Mouse (Mus musculus) myocyte (in vitro differentiated cells): Measurements from ENCODE around the gene Nsmce4a. TPM values are rescaled to one million over a fixed set of nuclear protein-coding genes. Genes with fewer than 3 reads are reported as not detected.

Experiments
- H3K27me3 ChIP-seq: one replicate; pipeline ENCODE4 v1.6.1; 2011; ENCODE audit not compliant: control insufficient read depth, insufficient read depth, insufficient read length
- H3K36me3 ChIP-seq: one replicate; pipeline ENCODE4 v1.6.1; 2011; ENCODE audit not compliant: control insufficient read depth, insufficient read depth
- H3K4me2 ChIP-seq: one replicate; pipeline ENCODE4 v1.6.1; 2011; ENCODE audit warnings: low read depth, control low read depth
- H3K4me3 ChIP-seq: one replicate; pipeline ENCODE4 v1.5.1; 2011; ENCODE audit warnings: mild to moderate bottlenecking, control low read depth, moderate library complexity
- H3K79me2 ChIP-seq: one replicate; pipeline ENCODE4 v1.6.1; 2011; ENCODE audit not compliant: control insufficient read depth, insufficient read depth
- H3ac ChIP-seq: one replicate; pipeline ENCODE4 v1.6.1; 2011; ENCODE audit not compliant: control insufficient read depth, insufficient read length
- CEBPB ChIP-seq: IDR thresholded peaks from 2 replicates; pipeline ENCODE4 v1.6.1; 2011; ENCODE audit warnings: mild to moderate bottlenecking, moderate library complexity; ENCODE audit not compliant: poor library complexity, insufficient read depth, severe bottlenecking
- E2F4 ChIP-seq: IDR thresholded peaks from one replicate; pipeline ENCODE4 v1.6.1; 2011; ENCODE audit warnings: mild to moderate bottlenecking, control low read depth, moderate library complexity; ENCODE audit not compliant: insufficient read depth
- MAX ChIP-seq: IDR thresholded peaks from one replicate; pipeline ENCODE4 v1.6.1; 2011; ENCODE audit warnings: low read depth, mild to moderate bottlenecking, control low read depth
- MYOD1 ChIP-seq, 3 experiments: IDR thresholded peaks; one replicate each; pipeline ENCODE4 v1.6.1; 2011; ENCODE audit warnings: control low read depth in 2 of 3, low read depth in 2 of 3, mild to moderate bottlenecking in 2 of 3, moderate library complexity in 1 of 3; ENCODE audit not compliant: insufficient read length in 2 of 3, control insufficient read depth in 1 of 3
- MYOG ChIP-seq, 3 experiments: IDR thresholded peaks; one replicate each; pipeline ENCODE4 v1.6.1; 2011; ENCODE audit warnings: control low read depth in 2 of 3, low read depth in 2 of 3, mild to moderate bottlenecking in 2 of 3; ENCODE audit not compliant: insufficient read length in 2 of 3, control insufficient read depth in 1 of 3, insufficient read depth in 1 of 3
- POLR2A ChIP-seq: IDR thresholded peaks from one replicate; pipeline ENCODE4 v1.6.1; 2011; ENCODE audit warnings: low read depth, mild to moderate bottlenecking, control low read depth, moderate library complexity; ENCODE audit not compliant: insufficient read length
- POLR2AphosphoS2 ChIP-seq: IDR thresholded peaks from one replicate; pipeline ENCODE4 v1.6.1; 2011; ENCODE audit warnings: low read depth, control low read depth; ENCODE audit not compliant: insufficient read length
- REST ChIP-seq: IDR thresholded peaks from one replicate; pipeline ENCODE4 v1.6.1; 2011; ENCODE audit warnings: mild to moderate bottlenecking, control low read depth, moderate library complexity; ENCODE audit not compliant: insufficient read depth, insufficient read length
- SRF ChIP-seq: IDR thresholded peaks from one replicate; pipeline ENCODE4 v1.6.1; 2011; ENCODE audit warnings: low read depth; ENCODE audit not compliant: control insufficient read depth, insufficient read length
- TCF12 ChIP-seq: IDR thresholded peaks from one replicate; pipeline ENCODE4 v1.6.1; 2011; ENCODE audit warnings: mild to moderate bottlenecking, control low read depth; ENCODE audit not compliant: poor library complexity, insufficient read depth, severe bottlenecking
- TCF3 ChIP-seq: IDR thresholded peaks from one replicate; pipeline ENCODE4 v1.6.1; 2011; ENCODE audit warnings: low read depth, control low read depth; ENCODE audit not compliant: insufficient read length
- USF1 ChIP-seq: IDR thresholded peaks from one replicate; pipeline ENCODE4 v1.6.1; 2011; ENCODE audit warnings: low read depth, mild to moderate bottlenecking, control low read depth, moderate library complexity
- polyA plus RNA-seq: library from polyadenylated mRNA; unstranded; fragments of >200 nt; fragmentation: generic; extraction: Trizol; gene quantifications from one replicate; pipeline ENCODE4 v1.2.1, GENCODE M21; 2012; ENCODE audit warnings: missing spikeins

The Nsmce4a gene
- polyA plus RNA-seq, 1 experiment, result 24.4 TPM

DNA sequence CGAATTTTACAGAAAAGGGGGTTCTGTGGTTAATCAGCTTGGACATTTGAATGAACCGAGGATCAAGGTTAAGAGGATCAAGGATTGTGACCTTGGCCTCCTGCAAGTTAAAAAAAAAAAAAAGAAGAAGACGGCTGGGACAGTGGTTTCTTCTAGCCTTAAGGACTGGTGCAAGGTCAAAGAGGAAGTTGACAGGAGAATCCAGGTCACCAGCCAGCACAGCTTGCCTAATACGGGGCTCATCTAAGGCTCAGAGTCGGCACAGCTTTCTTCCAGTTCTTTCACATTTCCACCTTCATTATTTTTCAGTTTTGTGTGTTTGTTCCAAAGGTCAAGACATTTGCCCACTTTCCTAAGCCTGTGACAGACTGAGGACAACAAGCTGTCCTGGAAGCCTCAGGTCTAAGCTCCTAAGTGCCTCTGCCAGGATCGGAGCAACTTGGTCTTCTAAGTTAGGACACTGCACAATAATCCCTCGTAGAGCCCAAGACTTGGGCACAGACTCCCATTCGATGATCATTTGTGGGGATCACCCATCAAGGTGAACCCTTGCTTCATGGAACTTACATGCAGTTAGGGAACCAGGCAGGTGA is 18.0 kb upstream of the Nsmce4a start:
- TF ChIP-seq MYOG (IDR thresholded peaks at IDR 0.05; ENCODE audit: control insufficient read depth in 1 of 3, insufficient read depth in 1 of 3, insufficient read length in 2 of 3, low read depth in 2 of 3), result no peak
- no peak overlapping the region for H3ac ChIP-seq
- H3K4me2 ChIP-seq, result no peak overlapping the region
- no peaks in the 10 kb centered on the region for H3K36me3 ChIP-seq
- no peak overlapping the region for H3K4me3 ChIP-seq
- no peaks in the 10 kb centered on the region for H3K27me3 ChIP-seq
- no peaks in the 10 kb centered on the region for H3K79me2 ChIP-seq

DNA sequence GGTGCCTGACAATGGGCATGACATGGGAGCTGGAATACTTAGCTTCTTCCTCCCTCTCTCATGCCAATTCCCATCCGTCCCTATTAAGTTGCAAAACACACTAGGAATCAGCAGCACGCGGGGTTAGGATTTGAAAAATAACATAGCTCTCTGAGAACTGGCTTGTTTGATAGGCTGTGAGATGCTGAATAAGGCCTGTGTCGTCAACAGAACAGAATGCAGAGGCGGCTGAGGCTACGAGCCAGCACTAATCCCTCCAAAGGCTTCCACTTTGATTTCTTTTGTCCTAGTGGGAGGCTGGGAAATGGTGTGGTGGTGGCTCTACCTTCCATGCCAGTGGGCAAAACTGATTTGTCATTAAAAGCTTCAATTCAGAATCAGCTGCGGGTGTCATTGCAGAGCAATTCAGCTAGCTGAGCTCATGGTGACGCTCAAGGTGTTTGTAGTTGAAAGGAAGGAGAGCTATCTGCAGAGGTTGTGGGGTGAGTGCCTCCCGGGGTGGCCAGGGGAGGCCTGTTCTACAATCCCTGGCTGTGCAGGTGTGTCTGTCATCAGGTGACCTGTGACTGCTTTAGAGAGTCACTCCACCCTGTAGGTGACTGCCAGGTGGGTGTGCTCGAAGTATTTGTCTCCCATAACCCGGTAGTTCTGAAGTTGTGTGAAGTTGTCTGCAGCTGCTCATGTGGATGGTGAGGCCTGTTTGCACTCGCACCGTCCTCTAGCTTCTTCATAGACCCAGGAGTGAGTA is 17.3 kb upstream of the Nsmce4a start:
- no peaks in the 10 kb centered on the region for H3K79me2 ChIP-seq
- TF ChIP-seq REST, result no peak
- TF ChIP-seq TCF12, result no peak
- TF ChIP-seq MAX, result no peak
- no peak for TF ChIP-seq SRF
- no peak for TF ChIP-seq MYOG (IDR thresholded peaks at IDR 0.05; ENCODE audit: control insufficient read depth in 1 of 3, insufficient read depth in 1 of 3, insufficient read length in 2 of 3, low read depth in 2 of 3)
- no peak for TF ChIP-seq CEBPB
- no peak for TF ChIP-seq USF1
- TF ChIP-seq E2F4, result no peak
- TF ChIP-seq POLR2A, result no peak
- no peak for TF ChIP-seq TCF3
- no peak for TF ChIP-seq MYOD1 (IDR thresholded peaks at IDR 0.05; ENCODE audit: control insufficient read depth in 1 of 3, insufficient read length in 2 of 3, low read depth in 2 of 3)
- no peak for TF ChIP-seq POLR2AphosphoS2
- H3K4me3 ChIP-seq, result no peak overlapping the region

DNA sequence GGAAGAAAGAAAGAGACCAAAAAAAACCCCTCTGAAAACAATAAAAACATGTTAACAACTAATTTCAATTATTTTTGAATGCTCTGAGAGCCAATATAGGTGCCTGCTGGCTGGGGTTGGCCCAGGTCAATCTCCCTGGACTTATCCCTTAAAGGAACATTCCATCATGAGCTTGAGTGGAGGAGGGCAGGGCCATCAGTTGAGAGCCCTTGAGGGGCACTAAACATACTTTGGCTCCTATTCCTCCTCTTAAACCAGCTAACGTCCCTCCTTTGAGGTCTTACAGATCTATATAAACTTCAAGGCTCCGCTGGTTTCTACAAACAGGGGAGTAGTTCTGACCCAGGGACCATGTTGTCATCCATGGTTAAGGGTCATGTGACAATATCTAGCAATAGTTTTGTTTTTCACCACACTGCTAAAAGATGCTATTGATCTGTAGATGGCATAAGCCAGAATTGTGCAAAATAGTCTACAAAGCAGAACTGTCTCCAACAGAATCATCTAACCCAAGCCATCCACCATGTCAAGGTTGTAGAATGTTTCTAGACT is 13.7 kb upstream of the Nsmce4a start:
- H3ac ChIP-seq, result no peak overlapping the region
- H3K27me3 ChIP-seq, result peaks cover 5% of the 10 kb centered on the region
- no peak overlapping the region for H3K4me3 ChIP-seq
- H3K79me2 ChIP-seq, result no peaks in the 10 kb centered on the region
- H3K4me2 ChIP-seq, result no peak overlapping the region
- TF ChIP-seq POLR2AphosphoS2 (no peak), REST (no peak), POLR2A (no peak), TCF3 (no peak), CEBPB (no peak), MAX (no peak), E2F4 (no peak)
- H3K36me3 ChIP-seq, result no peaks in the 10 kb centered on the region

More for the DNA sequence above, 17.3 kb upstream of the Nsmce4a start:
- no peak overlapping the region for H3K4me2 ChIP-seq
- H3K27me3 ChIP-seq, result no peaks in the 10 kb centered on the region
- no peaks in the 10 kb centered on the region for H3K36me3 ChIP-seq
- no peak overlapping the region for H3ac ChIP-seq

DNA sequence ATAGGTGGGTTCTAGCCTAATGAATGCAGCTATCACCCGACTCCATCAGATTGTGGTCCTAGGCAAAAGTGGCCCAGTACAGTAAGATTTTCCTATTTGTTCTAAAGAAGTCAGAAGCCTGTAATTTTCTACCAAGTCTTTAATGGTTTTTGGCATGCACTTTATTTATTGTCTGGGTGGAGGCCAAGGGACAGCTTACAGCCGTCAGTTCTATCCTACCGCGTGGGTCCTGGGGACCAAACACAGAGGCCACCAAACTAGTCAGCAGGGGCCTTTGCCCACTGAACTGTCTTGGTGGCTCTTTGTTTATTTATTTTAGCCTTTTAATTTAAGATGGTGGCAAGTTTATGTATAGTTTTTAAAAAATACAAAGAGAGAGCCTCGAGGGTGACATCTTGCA is 5.7 kb upstream of the Nsmce4a start:
- no peaks in the 10 kb centered on the region for H3K79me2 ChIP-seq
- no peak overlapping the region for H3K4me2 ChIP-seq
- TF ChIP-seq MYOG (IDR thresholded peaks at IDR 0.05; ENCODE audit: control insufficient read depth in 1 of 3, insufficient read depth in 1 of 3, insufficient read length in 2 of 3, low read depth in 2 of 3) (no peak), SRF (no peak), TCF3 (no peak), POLR2A (no peak), USF1 (no peak), TCF12 (no peak), REST (no peak), MAX (no peak), POLR2AphosphoS2 (no peak), E2F4 (no peak), MYOD1 (IDR thresholded peaks at IDR 0.05; ENCODE audit: control insufficient read depth in 1 of 3, insufficient read length in 2 of 3, low read depth in 2 of 3) (no peak), CEBPB (no peak)
- no peak overlapping the region for H3ac ChIP-seq
- H3K36me3 ChIP-seq, result no peaks in the 10 kb centered on the region
- peaks cover 5% of the 10 kb centered on the region for H3K27me3 ChIP-seq
- H3K4me3 ChIP-seq, result no peak overlapping the region

DNA sequence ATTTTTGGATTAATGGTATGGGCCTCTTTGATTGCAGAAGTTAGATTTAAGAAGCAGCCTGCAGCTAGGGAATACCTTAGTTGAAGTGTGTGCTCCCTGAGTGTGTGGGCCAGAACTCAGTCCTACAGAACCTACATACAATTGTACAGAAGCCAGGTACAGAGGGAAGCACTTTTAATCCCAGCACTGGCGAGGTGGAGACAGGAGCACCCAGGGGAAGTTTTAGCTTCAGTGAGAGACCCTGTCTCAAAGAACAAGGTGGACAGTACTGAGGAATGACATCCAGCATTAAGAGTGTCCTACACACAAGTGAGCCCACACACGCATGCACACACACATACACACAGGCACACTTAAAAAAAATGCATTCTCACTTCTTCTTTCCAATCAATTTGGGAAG is 5.1 kb upstream of the Nsmce4a start:
- Histone ChIP-seq H3K79me2 (no peaks in the 10 kb centered on the region), H3K36me3 (no peaks in the 10 kb centered on the region), H3ac (no peak overlapping the region), H3K4me3 (no peak overlapping the region), H3K4me2 (no peak overlapping the region), H3K27me3 (peaks cover 3% of the 10 kb centered on the region)
- no peak for TF ChIP-seq TCF12
- no peak for TF ChIP-seq MYOG (IDR thresholded peaks at IDR 0.05; ENCODE audit: control insufficient read depth in 1 of 3, insufficient read depth in 1 of 3, insufficient read length in 2 of 3, low read depth in 2 of 3)
- TF ChIP-seq USF1, result no peak
- TF ChIP-seq CEBPB, result no peak
- no peak for TF ChIP-seq REST
- no peak for TF ChIP-seq E2F4
- TF ChIP-seq POLR2AphosphoS2, result no peak
- no peak for TF ChIP-seq TCF3
- TF ChIP-seq MYOD1 (IDR thresholded peaks at IDR 0.05; ENCODE audit: control insufficient read depth in 1 of 3, insufficient read length in 2 of 3, low read depth in 2 of 3), result no peak
- no peak for TF ChIP-seq SRF
- no peak for TF ChIP-seq POLR2A
- no peak for TF ChIP-seq MAX
